Mouse (Mus musculus): Measurements from ENCODE around the gene St14.

- TF ChIP-seq POLR2A (IDR thresholded peaks at IDR 0.05; ENCODE audit: insufficient read length, low read depth) (no peak), POLR2AphosphoS2 (IDR thresholded peaks at IDR 0.05; ENCODE audit: insufficient read length, low read depth) (no peak), E2F4 (IDR thresholded peaks at IDR 0.05; ENCODE audit: insufficient read depth) (no peak)
Measured at GRCm38 (mm10) chr9:31088883-31089282, 42.8 kb downstream of the St14 start.
